Mouse (Mus musculus) small intestine, adult 2 months (tissue): ENCODE results near the gene Hcfc1r1. TPM values are rescaled to one million over a fixed set of nuclear protein-coding genes. Genes with fewer than 3 reads are reported as not detected.
A peak's percentile ranks its signal among the peaks of the same experiment; 100 is the strongest.

Experiments
- H3K27ac ChIP-seq: fragments of 200-500 bp; 2 replicates; pipeline ENCODE4 v1.5.1; 2012; ENCODE audit warnings: low read depth, low read length, control low read depth, inconsistent platforms; ENCODE audit not compliant: insufficient read depth
- H3K27me3 ChIP-seq: fragments of 200-500 bp; 2 replicates; pipeline ENCODE4 v1.6.1; 2012; ENCODE audit warnings: mild to moderate bottlenecking, moderate library complexity, low read length, inconsistent platforms; ENCODE audit not compliant: control insufficient read depth, insufficient read depth
- H3K36me3 ChIP-seq: fragments of 200-500 bp; 2 replicates; pipeline ENCODE4 v1.6.1; 2012; ENCODE audit warnings: mild to moderate bottlenecking, low read length, control low read depth, inconsistent platforms; ENCODE audit not compliant: control insufficient read depth, insufficient read depth
- H3K4me1 ChIP-seq: fragments of 200-500 bp; 2 replicates; pipeline ENCODE4 v1.6.1; 2012; ENCODE audit warnings: low read length, inconsistent platforms, mixed read lengths; ENCODE audit not compliant: control insufficient read depth, insufficient read depth, insufficient read length
- H3K4me3 ChIP-seq: fragments of 200-500 bp; 2 replicates; pipeline ENCODE4 v1.5.1; 2012; ENCODE audit warnings: low read depth, mild to moderate bottlenecking, control low read depth, inconsistent platforms, low read length, moderate library complexity
- CTCF ChIP-seq: fragments of 200-500 bp; IDR thresholded peaks from 2 replicates; pipeline ENCODE4 v1.5.1; 2012; ENCODE audit warnings: low read depth, mild to moderate bottlenecking, control low read depth, inconsistent platforms, low read length, moderate library complexity, mixed read lengths; ENCODE audit not compliant: insufficient replicate concordance, insufficient read length; ENCODE audit errors: extremely low read depth
- POLR2A ChIP-seq: fragments of 200-500 bp; IDR thresholded peaks from 2 replicates; pipeline ENCODE4 v1.6.1; 2012; ENCODE audit warnings: low read depth, mild to moderate bottlenecking, control low read depth, inconsistent platforms, low read length, moderate library complexity
- WGBS: fragments of 180-500 bp; shearing (Covaris S2); methylation state at CpG from one replicate; pipeline ENCODE4 v1.1.7; 2018; 5-methylcytosine and 5-hydroxymethylcytosine counted together
- polyA plus RNA-seq: library from polyadenylated mRNA; depleted of rRNA; stranded (reverse); fragments of >200 nt; gene quantifications from 2 replicates; pipeline ENCODE4 v1.2.3, GENCODE M21; 2012

Hcfc1r1 gene
- polyA plus RNA-seq, 1 experiment: 251 TPM

DNA sequence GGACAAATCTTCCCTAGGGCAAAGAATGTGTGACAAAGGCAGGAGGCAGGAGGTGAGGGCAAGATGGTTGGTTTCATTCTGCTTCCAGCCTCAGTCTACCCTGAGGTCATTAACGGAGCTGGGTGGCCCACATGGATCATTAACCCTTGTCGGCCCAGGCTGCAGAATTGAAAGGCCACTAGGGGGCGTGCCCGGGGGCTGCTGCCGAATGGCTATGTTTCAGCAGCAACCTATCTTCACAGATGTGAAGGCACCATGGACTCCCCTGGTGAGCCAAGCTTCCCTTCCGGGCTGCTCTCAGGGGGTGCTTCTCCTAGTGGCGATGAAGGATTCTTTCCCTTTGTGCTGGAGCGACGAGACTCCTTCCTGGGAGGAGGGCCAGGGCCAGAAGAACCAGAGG, 11.9 kb upstream of the Hcfc1r1 start:
- H3K4me1 ChIP-seq: peaks cover 2% of the 10 kb centered on the region; the same call in 1 of the 2 replicates
- H3K27me3 ChIP-seq: no peaks in the 10 kb centered on the region
- peaks cover 8% of the 10 kb centered on the region; the same call in 1 of the 2 replicates for H3K36me3 ChIP-seq
- H3K4me3 ChIP-seq: no peak overlapping the region
- TF ChIP-seq POLR2A: no peak
- TF ChIP-seq CTCF: peak; percentile 50; the same call in 1 of the 2 replicates
- WGBS: 14% methylated on average over 9 of the region's 9 CpGs
- H3K27ac ChIP-seq: no peak overlapping the region

DNA sequence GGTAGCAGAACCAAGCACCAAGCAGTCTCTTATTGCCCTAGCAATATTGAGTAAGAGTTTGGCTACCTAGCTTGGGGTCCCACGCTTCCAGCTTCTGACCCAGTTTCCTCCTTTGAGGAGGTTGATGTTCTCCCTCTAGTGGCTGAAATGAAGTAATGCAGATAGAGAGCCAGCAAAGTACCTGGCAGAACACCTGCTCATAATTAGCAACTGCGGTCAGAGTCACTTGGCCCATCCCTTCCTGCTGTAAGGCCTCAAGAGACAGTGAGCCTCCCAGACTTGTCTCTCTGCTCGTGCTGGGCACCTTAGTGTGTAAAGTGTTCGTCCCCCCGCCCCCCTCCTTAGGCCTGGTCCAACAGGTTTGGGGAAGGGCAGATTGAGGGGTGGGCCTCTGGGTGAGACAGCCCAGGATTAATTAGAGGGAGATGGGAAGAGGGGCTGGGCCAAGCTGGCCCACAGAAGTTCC, 8.8 kb upstream of the Hcfc1r1 start:
- TF ChIP-seq CTCF: peak; percentile 38; the same call in 1 of the 2 replicates
- no peak for TF ChIP-seq POLR2A
- Histone ChIP-seq H3K27me3 (no peaks in the 10 kb centered on the region), H3K4me1 (peaks cover 2% of the 10 kb centered on the region; the same call in 1 of the 2 replicates), H3K4me3 (no peak overlapping the region), H3K36me3 (peaks cover 31% of the 10 kb centered on the region), H3K27ac (no peak overlapping the region)
- WGBS: 12% methylated on average over 5 of the region's 5 CpGs

DNA sequence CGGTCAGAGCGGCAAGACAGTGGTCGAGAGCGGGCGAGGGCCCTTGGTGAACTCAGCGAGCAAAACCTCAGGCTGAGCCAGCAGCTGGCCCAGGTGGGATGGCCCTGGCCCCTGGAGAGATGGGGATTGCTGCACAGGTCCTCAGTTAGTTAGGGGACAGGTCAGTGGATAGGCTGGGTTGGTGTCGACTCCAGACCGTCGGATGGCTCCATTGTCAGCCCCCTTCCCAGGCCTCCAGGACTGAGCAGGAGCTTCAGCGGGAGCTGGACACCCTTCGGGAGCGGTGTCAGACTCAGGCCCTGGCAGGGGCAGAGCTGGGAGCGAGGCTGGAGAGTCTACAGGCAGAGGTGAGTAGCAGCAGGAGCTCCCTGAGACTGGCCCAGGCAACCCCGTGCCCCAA, 7.9 kb upstream of the Hcfc1r1 start:
- Histone ChIP-seq H3K27me3 (no peaks in the 10 kb centered on the region), H3K27ac (no peak overlapping the region), H3K36me3 (peaks cover 34% of the 10 kb centered on the region), H3K4me3 (no peak overlapping the region), H3K4me1 (peaks cover 2% of the 10 kb centered on the region; the same call in 1 of the 2 replicates)
- WGBS: 89% methylated on average over 14 of the region's 14 CpGs
- TF ChIP-seq POLR2A: no peak
- no peak for TF ChIP-seq CTCF

DNA sequence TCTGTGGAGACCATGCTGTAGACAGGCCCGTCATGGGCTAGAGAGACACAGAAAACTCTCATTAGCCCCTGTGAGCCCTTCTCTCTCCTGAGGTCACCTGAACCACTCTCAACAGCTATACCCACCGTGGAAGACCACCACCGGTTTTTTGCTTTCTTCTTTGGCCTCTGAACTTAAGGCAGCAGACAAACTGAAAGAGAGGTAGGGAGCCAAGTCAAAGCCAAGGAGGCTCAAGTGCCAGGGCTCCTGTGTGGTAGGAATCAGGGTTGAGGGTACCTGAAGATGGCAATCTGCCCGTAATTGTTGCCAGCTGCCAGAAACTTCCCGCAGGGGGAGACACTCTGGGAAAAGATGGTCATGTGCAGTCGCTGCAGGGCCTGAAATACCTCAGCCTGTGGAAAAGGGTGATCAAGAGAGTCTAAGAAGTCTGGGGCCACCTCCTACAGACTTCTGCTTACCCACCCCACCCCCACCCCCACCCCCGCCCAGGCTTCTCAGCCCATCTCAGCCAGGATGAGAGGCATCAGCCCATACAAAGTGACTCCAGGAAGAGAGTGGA, 2.8 kb upstream of the Hcfc1r1 start:
- Histone ChIP-seq H3K4me3 (no peak overlapping the region), H3K27ac (no peak overlapping the region), H3K27me3 (no peaks in the 10 kb centered on the region), H3K36me3 (peaks cover 31% of the 10 kb centered on the region), H3K4me1 (peaks cover 3% of the 10 kb centered on the region)
- no peak for TF ChIP-seq POLR2A
- no peak for TF ChIP-seq CTCF
- WGBS: 92% methylated on average over 7 of the region's 7 CpGs

DNA sequence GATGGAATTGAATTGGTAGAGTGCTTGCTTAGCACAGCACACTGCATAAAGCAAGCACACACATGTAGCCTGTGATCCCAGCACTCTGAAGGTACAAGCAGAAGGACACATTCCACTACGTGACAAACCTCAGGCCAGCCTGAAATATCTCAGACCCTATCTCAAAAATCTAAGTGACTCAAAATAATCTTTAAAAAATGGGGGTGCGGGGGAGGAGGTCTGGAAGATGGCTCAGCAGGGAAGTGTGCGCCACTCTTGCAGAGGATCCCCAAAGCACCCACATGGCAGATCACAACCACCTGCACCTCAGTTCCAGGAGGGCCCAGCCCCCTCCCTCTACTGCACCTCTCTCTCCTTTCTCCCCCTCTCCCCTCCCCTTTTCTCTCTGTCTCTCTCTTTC, 1.9 kb upstream of the Hcfc1r1 start:
- no peaks in the 10 kb centered on the region for H3K27me3 ChIP-seq
- no peak overlapping the region for H3K4me3 ChIP-seq
- 96% methylated on average over 3 of the region's 3 CpGs for WGBS
- peaks cover 26% of the 10 kb centered on the region for H3K36me3 ChIP-seq
- no peak overlapping the region for H3K27ac ChIP-seq
- H3K4me1 ChIP-seq: peaks cover 8% of the 10 kb centered on the region
- TF ChIP-seq CTCF (no peak), POLR2A (no peak)

DNA sequence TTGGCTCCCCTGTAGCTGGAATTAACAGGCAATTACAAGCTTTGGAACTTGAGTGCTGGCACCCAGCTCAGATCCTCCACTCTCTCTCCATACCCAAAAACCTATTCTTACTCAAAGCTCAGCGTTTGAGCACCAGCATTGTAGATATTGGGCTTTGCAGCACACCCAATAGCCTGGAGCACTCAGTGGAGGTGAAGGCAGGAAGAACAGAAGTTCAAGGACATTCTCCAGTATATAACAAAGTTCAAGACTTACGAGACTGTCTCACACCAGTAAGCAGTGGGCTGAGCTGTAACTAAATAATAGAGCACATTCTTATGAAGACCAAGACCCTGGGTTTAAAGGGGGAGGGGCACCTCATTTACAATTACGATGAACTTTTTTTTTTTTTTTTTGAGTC, 635 bp upstream of the Hcfc1r1 start:
- Histone ChIP-seq H3K36me3 (peaks cover 19% of the 10 kb centered on the region), H3K27me3 (no peaks in the 10 kb centered on the region), H3K4me1 (peaks cover 11% of the 10 kb centered on the region), H3K27ac (no peak overlapping the region), H3K4me3 (no peak overlapping the region)
- WGBS: 35% methylated on average over 3 of the region's 3 CpGs
- TF ChIP-seq CTCF (no peak), POLR2A (no peak)

DNA sequence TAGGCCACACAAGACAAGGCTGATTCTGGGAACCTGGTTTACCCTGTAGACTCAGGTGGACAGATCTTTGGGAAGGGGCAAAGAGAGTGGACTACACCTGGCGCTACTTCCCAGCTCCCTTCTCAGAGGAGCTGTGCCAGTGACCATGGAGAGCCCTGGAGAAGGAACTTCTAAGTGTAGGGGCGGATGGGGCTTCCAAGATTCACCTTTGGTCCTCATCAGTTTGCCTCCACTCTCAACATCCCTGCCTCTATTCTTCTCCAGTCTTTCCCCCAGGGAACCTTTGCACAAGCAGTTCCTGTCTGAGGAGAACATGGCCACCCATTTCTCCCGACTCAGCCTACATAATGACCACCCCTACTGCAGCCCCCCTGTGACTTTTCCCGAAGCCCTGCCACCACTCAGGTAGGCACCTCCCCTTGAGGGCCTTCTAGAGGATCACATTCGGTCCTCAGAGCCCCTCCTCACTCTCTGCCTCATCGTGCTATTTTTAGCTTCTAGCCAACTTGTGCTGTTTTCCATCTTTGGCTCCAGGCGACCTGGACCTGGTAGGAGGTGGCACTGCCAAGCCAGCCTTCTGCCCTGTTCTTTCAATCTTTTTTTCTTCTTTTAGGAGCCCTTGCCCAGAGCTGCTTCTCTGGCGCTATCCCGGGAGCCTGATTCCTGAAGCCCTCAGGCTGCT, 1.0 kb downstream of the Hcfc1r1 start:
- H3K27ac ChIP-seq: peak overlapping the region; percentile 18
- peak; percentile 3; the same call in 1 of the 2 replicates for TF ChIP-seq CTCF
- TF ChIP-seq POLR2A: no peak

More for the DNA sequence above, 1.0 kb downstream of the Hcfc1r1 start:
- peak overlapping the region; percentile 86 for H3K4me3 ChIP-seq
- WGBS: 35% methylated on average over 9 of the region's 9 CpGs
- H3K27me3 ChIP-seq: peaks cover 8% of the 10 kb centered on the region
- peaks cover 11% of the 10 kb centered on the region for H3K4me1 ChIP-seq
- H3K36me3 ChIP-seq: peaks cover 5% of the 10 kb centered on the region
